Mouse (Mus musculus): Measurements from ENCODE around the gene Xcr1.
A peak's percentile ranks its signal among the peaks of the same experiment; 100 is the strongest.

- peak; percentile 47 for TF ChIP-seq CTCF (IDR thresholded peaks at IDR 0.05; ENCODE audit: low read depth)
- no peak for TF ChIP-seq EP300 (IDR thresholded peaks at IDR 0.05; ENCODE audit: low read depth)
These were observed 58.9 kb downstream of the Xcr1 start for GRCm38 (mm10) chr9:123802896-123803295.
